Mouse (Mus musculus) hindlimb bud, embryonic 11.5 days (tissue): ENCODE measurements at regions not wholly inside any gene's neighbourhood (a gene's known extent, or its start where the extent isn't known, plus 50 kb on each side); places are given as distances from the start of the nearest gene placed in this dataset.

ENCODE experiments used
- DNase-seq: peaks from one replicate; pipeline ENCODE4 v3.0.0-alpha.2; 2012; ENCODE audit warnings: low read depth, low spot score; ENCODE audit errors: extremely low spot score

DNA sequence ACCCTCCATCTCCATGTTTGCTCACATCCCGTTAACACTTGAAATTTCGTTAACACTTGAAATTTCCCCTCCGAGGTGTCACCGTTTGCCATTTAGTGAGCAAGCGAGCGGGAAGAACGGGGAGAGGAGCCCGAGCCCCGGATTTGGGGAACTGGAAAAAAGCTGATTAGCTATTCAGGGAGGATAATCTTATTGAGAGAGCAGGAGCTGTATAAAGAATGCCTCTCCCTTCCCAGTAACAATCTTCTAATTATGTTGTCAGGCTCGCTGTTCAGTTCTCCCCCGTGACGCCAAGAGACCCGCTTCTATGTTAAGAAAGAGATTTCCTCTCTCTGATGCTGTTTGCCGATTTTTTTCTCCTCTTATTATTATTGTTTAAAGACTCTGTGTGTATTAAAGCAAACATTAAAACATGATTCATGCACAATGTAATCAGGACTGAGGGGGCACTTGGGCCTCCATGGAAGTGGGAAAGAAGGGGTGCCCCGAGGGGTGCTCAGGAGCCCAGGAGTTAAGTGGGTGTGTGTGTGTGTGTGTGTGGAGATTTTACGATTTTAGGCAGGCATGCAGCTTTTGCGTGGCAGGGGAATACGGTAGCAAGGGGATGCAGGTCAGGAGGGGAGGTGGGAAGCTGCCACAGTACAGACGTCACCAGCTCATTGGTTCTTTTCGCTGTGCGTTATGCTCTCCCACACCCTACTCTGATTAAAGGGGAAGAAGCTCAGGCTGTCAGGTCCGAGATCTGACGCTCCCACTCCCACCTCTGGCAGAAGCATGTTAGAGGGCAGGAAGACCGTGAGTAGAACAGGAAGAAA lies 64.2 kb upstream of the A230072I06Rik start:
- DNase-seq, result no peak

DNA sequence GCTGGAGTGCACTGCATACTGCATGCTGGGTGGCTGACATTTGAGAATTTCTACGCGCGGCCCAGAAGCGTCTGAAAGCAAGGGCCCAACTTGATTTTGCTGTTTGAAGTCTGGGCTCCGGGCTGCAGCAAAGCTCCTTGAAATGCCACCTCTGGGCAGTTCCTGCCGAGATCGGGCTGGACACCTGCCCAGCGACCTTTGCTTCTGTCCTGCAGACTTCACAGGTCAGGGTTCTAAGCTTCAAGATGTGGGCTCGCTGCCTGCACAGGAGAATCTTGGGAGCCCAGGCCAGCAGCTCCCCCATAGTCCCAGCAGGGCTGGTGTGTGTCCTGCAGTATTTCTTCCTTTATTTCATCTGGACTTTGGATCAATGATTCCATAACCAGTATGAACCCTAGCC lies 57.1 kb upstream of the A230072I06Rik start:
- DNase-seq, result no peak

DNA sequence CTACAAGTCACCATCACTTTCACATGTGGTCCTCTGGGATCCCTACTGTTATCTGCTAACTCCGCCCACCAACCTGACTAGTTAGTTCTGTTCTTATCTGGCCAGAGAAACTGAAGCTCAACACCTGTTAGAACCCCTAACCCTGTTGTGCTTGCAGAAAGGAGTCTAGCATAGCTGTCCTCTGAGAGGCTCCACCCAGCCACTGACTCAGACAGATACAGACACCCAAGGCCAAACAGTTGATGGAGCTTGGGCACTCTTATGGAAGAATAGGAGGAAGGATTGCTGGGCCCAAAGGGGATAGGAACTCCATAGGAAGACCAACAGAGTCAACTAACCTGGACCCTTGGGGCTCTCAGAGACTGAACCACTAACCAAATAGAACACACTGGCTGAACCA lies 55.2 kb upstream of the A230072I06Rik start:
- DNase-seq, result no peak
